Mouse (Mus musculus) left cerebral cortex, postnatal 25 days (tissue): Measurements from ENCODE around the gene Ctrb1. TPM values are rescaled to one million over a fixed set of nuclear protein-coding genes. Genes with fewer than 3 reads are reported as not detected.
"Not testable (repeated sequence)": the region's sequence is repeated elsewhere in the genome, so short reads cannot be mapped to it uniquely, and the experiment has no call there.

Experiments
- DNase-seq, 2 experiments: peaks; one replicate each; pipeline ENCODE4 v3.0.0; 2022; ENCODE audit warnings: low spot score in 2 of 2, mixed read lengths in 1 of 2
- intact Hi-C: fragments of 180-260 bp; cut with DNase I; formaldehyde crosslinking; loops from one replicate; pipeline ENCODE4 v1.15.1; 2025
- total RNA-seq, 2 experiments: library from RNA; stranded (reverse); gene quantifications; 2 replicates each; pipeline ENCODE4 v1.2.3; 2021

Gene Ctrb1
- total RNA-seq, 2 experiments from 2014 or later = not detected

DNA sequence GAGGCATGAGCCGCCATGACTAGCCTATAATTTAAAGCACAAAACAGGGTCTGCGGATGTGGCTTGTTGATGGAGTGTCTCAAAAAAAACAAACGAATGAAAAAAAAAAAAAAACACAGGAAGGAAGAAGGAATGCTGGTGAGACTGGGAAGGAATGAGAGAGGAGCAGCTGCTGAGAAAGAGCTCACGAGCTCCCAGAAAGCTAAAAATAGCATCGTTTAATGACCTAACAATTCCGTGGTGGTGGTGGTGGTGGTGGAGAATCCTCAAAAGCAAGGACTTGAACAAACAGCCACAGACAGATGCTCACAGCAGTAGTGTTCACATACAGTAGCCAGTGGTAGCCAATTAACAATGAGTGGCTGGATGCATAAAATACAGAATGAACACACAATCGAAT, 4.6 kb upstream of the Ctrb1 start:
- intact Hi-C loops = no loop called here
- DNase-seq = no peak

DNA sequence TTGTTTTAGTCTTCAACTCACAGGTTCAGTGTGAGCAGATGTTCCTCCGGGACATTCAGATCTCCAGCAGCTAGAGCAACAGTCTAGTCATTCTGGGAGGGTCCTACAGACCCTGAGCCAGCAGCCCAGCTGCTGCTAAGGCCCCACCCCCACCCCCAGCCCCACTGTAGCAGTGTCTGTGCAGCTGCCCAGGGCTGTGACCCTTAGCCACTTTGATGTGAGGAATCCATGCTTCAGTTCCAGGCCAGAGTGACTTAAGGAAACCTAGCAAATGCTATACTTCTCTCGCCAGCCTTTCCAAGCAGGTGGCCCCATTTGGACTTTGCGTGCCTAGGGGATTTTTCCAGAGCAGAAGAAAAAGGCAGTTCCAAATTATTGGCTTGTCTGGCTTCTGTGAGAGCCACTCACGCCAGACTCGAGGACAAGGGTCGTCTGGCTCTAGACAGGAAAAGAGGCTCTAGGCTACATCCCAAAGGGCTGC, 2.5 kb upstream of the Ctrb1 start:
- DNase-seq = no peak
- intact Hi-C loops = no loop called here

DNA sequence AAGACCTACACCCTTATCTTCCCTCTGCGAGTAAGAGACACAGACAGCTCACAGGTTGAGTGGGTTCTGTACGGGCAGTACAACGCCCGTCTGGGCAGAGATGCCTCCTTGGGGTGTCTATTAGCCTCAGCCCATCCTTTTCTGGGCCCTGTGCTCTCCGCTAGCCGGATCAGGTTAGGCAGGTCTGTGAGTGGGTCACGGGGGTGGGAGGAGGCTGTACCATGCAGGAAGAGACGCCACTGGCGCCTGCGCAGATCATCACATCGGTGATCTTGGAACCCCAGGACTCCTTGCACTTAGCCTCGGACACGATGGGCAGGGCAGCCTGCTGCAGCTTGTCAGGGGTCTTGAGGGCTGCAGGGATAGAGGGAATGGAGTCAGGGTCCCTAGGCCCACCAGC, 3.9 kb downstream of the Ctrb1 start:
- no peak for DNase-seq
- intact Hi-C loops = no loop called here

DNA sequence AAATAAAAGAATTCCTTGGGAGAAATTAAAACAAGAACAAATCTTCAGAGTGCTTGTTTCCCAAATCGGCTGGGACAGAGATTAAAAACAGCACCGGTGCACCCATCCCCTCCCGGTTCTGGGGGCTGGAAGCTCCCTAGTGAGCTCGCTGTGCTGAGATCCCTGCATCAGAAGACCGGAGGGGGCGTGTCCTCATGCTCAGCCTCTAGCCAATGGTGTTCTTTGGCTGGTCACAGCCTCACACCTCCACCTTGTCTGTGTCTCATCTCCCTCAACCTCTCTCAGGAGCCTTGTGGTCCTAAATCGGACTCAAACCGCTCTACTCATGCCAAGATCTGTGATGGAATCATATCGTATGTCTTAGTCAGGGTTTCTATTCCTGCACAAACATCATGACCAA, 8.3 kb downstream of the Ctrb1 start:
- DNase-seq = no peak
- intact Hi-C loops = no loop called here

DNA sequence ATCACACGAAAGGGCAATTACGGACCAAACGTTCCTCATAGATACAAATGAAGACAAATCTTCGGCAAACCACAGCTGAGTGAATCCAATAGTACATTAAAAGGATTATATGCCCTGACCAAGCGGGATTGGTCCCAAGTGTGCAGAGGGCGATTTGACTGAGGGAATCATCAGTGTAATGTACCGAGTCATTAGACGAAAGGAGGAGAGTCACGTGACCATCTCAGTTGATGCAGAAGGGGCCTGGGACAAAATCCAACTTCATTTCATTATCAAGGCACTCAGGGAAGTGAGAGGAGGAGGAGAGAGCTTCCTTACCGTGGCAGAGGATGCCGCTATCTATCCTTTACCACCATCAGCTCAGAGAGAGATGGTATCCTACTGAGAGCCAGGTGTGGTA, 9.7 kb downstream of the Ctrb1 start:
- DNase-seq = no peak
- intact Hi-C loops = no loop called here

DNA sequence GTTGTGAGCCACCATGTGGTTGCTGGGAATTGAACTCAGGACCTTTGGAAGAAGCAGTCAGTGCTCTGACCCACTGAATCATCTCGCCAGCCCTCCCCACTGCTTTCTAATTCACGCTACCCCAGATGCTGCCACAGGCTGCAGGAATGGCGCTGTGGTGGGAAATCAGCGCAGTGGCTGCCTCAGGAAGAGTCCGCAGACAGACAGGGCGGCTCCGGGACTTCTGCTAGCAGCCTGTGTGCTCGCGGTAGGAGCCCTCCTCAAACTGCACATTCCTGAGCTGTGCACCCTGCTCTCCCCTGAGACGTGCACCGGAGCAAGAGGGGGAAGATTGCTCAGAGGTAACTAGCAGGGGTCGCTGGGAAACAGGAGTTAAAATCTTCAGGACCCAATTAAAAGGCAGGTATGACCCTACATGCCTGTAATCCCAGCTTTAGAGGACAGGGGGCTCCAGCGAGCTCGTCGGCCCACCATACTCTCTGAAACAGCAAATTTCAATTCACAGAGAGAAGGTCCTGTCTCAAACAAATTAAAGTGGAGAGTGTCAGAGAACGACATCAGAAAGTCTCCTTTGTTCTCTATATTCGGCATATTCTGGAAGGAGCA, 10.3 kb downstream of the Ctrb1 start:
- intact Hi-C loops = no loop called here
- no peak for DNase-seq

DNA sequence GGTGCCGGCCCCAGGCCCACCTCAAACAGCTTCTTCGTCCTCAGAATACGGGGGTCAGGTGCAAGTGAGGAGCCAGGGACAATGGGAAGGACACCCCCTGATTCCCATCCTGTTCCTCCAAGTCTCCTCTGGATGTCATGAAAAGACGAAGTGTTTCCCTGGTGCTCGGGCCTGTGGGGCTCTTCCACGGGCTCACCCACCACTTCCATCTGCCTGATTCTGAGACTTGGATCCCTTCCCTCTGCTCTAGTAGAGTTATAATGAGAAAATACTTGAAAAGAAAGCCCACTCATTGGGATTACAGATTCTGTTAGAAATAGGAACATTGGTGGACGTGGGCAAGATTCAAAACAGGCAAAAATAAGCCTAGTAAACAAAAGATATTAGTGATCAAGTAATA, 12.0 kb downstream of the Ctrb1 start:
- intact Hi-C loops = loop anchor here (2.0 kb wide), 3 partner anchors 132 to 156 kb away; no protein-coding TSS in a partner anchor
- DNase-seq = peak; percentile 42 to 86

DNA sequence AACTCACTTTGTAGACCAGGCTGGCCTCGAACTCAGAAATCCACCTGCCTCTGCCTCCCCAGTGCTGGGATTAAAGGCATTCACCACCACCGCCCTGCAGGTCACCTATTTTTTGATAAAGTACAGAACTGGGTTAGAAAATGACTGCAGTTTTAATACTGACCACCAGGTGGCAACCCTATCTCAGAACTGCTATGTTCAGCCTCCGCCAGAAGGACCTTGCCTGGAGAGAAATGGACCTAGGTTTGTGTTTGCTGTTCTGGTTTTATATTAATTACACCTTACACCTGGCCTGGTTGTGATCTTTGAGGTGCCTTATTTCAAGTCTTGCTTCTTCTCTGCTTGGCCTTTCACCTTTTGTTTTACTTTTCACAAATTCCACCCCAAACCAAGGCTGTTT, 12.7 kb downstream of the Ctrb1 start:
- intact Hi-C loops = loop anchor here (2.0 kb wide), 3 partner anchors 133 to 157 kb away; no protein-coding TSS in a partner anchor

DNA sequence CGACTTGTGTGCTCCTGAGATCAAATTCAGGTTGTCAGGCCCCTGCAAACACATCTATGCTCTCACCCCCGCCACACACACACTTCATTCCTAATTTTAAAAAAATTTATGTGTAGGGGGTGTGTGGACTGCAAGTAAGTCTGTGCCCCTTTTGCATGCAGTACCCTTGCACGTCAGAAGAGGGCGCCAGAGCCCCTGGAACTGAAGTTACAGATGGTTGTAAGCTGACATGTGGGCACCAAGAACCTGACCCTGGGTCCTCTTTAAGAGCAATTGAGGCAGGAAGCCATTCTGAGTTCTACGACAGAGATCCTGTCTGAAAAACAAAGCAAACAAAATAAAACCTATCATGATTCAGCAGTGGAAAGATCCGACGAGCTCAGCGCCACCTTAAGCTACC, 14.6 kb downstream of the Ctrb1 start:
- intact Hi-C loops = no loop called here
- no peak for DNase-seq

More for the DNA sequence above, 12.7 kb downstream of the Ctrb1 start:
- peak; percentile 67 to 79 for DNase-seq

DNA sequence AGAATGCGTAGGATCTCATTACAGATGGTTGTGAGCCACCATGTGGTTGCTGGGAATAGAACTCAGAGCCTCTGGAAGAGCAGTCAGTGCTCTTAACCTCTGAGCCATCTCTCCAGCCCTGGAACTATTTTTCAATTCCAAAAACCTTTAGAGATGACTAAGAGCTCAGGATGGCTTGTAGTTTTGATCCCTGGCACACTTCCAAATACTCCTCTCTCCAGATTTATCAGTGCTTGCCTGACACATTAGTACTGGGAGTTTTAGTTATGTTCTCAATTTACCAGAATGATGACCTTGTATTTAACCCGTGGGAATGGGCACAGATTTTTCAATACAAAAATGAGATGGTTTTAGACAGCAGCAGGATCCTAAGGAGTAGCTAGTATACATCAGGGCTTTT, 24.1 kb downstream of the Ctrb1 start:
- intact Hi-C loops = loop anchor here (10.0 kb wide), 1 partner anchor 322 kb away; no protein-coding TSS in a partner anchor
- DNase-seq = no peak

DNA sequence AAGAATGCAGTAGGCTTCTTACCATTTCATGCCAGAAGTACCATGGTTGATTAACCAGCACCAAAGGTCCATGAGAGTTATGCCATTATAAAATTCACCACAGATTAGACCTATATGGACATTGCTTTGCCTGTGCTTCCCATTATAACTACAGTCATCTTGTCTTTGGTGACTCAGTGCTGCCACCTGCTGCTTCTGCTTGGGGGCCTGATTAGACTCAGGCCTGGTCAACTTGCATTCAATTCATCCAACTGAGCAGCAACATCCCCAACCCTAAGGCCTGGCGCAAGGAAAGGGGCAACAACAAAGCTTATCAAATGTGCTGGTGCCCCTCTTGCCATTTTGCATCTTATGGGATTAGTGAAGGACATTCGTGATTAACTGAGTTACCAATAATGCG, 28.3 kb downstream of the Ctrb1 start:
- peak; percentile 71 to 83 for DNase-seq
- intact Hi-C loops = loop anchor here (2.0 to 10.0 kb wide), 3 partner anchors 126 to 318 kb away; partner anchors contain the start of gene Znrf1

DNA sequence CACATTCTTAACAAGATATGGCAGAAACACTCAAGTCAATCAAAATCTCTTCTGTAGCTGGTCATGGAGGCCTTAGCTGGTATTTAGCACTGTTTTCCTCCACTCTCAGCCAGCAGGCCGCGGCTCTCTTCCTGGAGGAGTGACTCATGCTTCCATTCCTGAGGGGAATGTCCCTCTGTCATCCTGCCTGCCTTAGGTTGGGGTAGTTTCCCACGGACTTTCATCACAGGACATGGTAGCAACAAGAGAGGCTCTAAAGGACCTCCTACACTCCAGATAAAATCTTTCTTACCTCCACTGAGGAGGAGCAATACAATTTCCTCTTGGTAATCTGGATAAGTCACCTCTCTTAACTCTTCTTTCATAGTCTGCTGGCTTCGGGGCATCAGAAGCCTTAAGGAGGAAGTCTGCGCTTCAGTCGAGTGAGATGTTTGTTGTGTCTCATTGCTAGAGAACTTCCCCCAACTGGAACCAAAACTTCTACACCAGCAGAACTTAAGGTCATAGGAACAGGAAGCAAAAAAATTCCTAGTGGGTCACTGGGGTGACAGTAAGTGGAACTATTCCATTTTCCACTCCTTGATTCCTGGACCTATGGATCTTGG, 31.9 kb downstream of the Ctrb1 start:
- intact Hi-C loops = no loop called here
- no peak for DNase-seq

DNA sequence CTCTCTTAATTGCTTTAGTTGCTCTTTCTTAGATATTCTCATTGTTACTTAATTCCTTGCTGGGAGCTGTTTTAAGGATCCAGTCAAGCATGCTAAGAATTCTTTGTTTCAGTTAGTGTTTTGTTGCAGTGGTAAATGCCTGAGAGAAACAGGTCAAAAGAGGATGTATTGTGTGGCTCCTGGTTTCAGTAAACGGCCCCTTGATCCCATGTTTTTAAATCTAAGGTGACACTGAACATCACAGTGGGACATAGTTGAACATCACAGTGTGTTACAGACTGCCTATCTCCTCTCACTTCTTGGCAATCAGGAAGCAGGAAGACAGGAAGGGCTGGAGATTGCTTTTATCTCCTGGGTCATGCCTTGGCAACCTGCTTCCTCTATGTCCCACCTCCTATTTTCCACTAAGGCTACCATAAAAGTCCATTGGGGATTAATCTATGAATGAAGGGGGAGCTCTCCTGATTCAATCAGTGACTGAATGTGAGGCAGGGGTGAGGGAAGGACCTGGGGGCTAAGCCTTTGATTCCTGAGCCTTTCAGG, 33.4 kb downstream of the Ctrb1 start:
- no peak for DNase-seq
- intact Hi-C loops = no loop called here

DNA sequence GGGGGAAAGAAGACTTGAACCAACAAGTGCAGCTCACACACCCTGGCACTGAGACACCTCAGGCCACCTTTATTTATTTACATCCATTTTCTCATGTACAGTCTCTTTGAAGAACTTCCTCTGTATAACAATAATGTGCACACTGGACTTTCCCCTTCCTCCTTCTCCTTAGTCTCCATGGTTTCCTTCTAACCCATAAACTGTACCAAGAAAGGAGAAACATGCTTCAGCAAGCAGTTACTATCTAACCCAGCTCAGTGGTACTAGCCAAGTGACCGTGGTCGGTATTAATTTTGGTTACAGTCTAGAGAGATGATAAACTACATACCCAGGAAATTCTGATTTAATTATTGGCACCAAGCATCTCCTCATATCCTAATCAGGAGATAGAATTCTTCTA, 37.3 kb downstream of the Ctrb1 start:
- intact Hi-C loops = no loop called here

DNA sequence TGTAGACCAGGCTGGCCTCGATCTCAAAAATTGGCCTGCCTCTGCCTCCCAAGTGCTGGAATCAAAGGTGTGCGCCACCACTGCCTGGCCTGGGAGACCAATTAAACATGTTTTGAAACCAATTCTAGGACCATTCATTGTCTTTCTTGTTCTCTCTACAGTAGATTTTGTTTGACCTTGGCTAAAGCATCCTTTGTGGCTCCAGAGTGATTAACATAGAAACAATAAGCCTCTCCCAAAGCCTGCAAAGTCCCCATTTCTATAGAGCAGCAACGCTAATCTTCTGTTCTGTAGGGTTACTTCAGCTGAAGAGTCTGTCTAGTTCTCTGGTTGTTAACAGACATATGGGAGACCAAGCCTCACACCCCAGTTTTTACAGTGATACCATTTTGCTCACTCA, 40.2 kb downstream of the Ctrb1 start:
- intact Hi-C loops = no loop called here

More for the DNA sequence above, 37.3 kb downstream of the Ctrb1 start:
- DNase-seq = no peak

DNA sequence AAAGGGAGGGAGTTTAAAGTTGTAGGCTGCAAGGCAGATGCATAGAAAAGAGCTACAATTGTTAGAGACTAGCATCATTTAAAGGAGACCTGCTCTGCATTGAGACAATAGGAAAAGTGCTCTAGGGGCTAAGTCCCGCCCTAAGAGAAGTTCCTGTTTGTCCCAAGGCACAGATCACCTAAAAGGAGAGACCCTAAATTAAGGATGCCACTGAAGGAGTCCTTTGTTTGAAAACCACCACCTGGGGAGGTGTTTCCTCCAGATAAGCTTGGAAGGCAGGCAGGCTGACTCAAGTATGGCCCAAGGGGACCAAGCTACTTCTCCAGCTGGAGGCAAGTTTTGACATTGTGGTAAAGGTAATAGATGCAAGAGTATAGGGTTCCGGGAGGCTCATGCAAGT, 42.0 kb downstream of the Ctrb1 start:
- intact Hi-C loops = no loop called here
- DNase-seq = no peak

More for the DNA sequence above, 40.2 kb downstream of the Ctrb1 start:
- no peak for DNase-seq

DNA sequence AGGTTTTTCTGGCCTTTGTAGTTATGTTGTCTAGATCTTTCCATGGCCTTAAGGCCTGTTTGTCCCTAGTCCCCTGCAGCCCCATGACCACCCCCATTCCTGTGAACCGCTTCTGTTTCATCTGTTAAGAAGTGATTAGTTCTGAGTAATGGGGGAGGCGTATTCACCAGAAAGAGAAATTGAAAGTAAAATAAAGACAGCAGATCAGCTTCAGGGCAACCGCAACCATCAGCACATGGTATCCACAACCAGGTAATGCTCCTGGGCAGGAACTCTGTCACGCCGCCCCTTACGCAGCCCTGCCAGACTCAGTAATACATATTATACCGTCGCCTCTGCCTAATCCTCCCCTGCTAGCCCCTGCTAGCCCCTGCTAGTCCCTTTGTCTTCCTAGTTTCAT, 45.1 kb downstream of the Ctrb1 start:
- intact Hi-C loops = no loop called here
- no peak for DNase-seq

DNA sequence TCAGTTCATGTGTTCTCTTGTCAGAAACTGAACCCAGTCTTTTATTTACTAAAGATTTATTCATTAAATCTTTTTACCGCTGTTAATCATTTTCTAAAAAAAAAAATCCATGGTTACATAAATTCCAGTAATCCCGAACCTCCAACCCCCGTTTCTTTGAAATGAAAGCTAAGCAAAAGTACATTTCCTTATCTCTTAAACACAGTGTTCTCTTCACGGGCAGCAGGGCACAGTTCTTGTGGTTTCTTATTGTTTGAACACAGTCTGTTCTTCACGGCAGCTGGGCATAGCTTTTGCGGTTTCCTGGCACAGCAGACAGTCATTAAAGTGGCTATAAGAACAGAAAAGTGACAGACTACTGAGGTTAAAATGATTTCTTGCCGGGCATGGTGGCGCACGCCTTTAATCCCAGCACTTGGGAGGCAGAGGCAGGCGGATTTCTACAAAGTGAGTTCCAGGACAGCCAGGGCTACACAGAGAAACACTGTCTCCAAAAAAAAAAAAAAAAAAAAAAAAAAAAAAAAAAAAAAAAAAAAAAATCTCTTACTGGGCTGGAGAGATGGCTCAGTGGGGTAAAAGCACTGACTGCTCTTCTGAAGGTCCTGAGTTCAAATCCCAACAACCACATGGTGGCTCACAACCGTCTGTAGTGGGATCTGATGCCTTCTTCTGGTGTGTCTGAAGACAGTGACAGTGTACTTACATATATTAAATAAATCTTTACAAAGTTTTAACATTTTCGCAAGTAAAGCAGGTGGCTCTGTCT, 46.3 kb downstream of the Ctrb1 start:
- intact Hi-C loops = loop anchor here (5.0 kb wide), 1 partner anchor 107 kb away; the partner anchor contains the start of gene Znrf1
- not testable (repeated sequence) for DNase-seq

DNA sequence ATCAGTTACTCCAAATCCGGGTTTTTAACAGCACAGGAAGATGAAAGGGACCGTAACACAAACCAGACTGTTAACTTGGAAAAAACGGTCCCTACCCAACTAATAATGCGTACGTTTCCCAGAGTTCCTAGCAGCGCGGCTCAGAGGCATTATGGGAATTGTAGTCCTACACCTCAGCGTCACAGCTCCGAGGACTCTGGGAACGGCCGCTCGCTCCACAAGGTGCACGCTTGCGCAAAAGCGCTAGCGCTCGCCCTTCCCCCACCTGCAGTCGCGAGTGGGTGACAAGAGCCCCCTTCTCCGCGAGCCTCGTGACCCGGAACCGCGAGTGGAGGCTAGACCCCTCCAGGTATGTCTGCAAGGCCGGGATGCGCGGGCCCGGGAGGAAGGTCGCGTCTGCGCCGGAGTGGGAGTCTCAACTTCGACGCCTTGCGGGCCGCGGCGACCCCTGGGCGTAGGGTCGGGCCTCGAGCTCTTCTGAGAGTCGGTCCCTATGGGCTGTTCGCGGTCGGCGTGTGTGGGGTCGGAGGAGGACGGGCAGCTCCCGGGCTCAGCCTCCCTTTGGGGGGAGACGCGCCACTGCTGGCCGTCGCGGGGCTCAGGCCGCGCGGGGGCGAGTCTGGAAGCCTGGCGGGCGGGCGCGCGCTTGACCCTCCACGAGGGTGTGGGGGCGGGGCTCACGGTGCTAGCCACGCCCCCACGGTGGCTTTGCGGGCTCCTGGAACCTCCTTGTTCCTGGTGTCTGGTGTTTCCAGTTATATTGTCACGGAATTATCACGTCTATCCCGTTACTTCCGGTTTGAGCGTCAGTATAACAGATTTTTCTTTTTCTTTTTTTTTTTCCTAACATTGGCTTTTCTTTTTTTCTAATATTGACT, 47.3 kb downstream of the Ctrb1 start, which contains the start of gene Zfp1:
Zfp1 (plus strand) TSS at position 138 of the 878 bp plus-strand sequence.
- intact Hi-C loops = loop anchor here (5.0 kb wide), 1 partner anchor 106 kb away; the partner anchor contains the start of gene Znrf1
- DNase-seq = peak; percentile 93 to 97
